Mouse (Mus musculus) heart, postnatal 14 days (tissue): Measurements from ENCODE around the gene Lima1. TPM values are rescaled to one million over a fixed set of nuclear protein-coding genes. Genes with fewer than 3 reads are reported as not detected.
A peak's percentile ranks its signal among the peaks of the same experiment; 100 is the strongest.
"Not testable (repeated sequence)": the region's sequence is repeated elsewhere in the genome, so short reads cannot be mapped to it uniquely, and the experiment has no call there.

Experiments used
- DNase-seq, 2 experiments: peaks; one replicate each; pipeline ENCODE4 v3.0.0; 2021 to 2022
- intact Hi-C: fragments of 180-260 bp; cut with DNase I; formaldehyde crosslinking; loops from one replicate; pipeline ENCODE4 v1.15.1; 2025
- long read RNA-seq, 2 experiments: library from polyadenylated mRNA; stranded (forward); transcript quantifications; one replicate each; pipeline ENCODE4 v2.0.0; 2021
- total RNA-seq, 2 experiments: library from RNA; stranded (reverse); gene quantifications; 2 replicates each; pipeline ENCODE4 v1.2.3; 2021

The Lima1 gene
- total RNA-seq: 10 to 100 TPM; 23.5 TPM
- long read RNA-seq, experiment 1, full-length matches to known transcripts: 7 of 12 reads
- long read RNA-seq, experiment 1, partial matches to known transcripts: 1 of 12 reads
- long read RNA-seq, experiment 1, other reads (novel, unspliced or antisense): 4 of 12 reads
- long read RNA-seq, experiment 2, full-length matches to known transcripts: 13 of 23 reads
- long read RNA-seq, experiment 2, partial matches to known transcripts: 3 of 23 reads
- long read RNA-seq, experiment 2, other reads (novel, unspliced or antisense): 7 of 23 reads

DNA sequence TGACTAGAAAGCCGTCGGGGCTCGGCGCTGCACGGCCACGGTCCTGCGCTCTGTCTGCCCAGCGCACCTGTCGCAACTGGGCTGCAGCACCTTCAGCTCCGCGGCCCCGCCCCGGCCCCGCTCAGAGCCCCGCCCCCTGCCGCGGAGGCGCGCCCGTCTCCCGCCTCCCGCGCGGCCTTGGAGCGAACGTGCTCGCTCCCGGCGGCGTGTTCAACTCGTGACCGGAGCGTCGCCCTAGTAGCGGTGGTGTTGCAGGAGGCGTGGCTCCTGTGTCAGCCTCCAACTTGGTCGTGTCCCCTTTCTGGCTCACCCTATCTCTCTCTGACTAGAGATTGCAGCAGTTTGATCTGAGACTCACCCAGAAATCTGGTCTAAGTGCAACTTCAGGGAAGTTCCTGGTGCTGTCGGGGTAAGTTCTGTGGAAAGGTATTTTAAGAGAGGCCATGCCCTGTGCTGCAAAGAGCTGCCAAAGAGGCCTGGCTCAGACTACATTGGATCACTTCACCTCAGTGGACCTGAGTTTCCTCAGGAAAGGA is at the start of gene Lima1:
TSS of gene Lima1 (minus strand) at position 123 of the 536 bp plus-strand sequence.
- peak; percentile 90 to 93 for DNase-seq

DNA sequence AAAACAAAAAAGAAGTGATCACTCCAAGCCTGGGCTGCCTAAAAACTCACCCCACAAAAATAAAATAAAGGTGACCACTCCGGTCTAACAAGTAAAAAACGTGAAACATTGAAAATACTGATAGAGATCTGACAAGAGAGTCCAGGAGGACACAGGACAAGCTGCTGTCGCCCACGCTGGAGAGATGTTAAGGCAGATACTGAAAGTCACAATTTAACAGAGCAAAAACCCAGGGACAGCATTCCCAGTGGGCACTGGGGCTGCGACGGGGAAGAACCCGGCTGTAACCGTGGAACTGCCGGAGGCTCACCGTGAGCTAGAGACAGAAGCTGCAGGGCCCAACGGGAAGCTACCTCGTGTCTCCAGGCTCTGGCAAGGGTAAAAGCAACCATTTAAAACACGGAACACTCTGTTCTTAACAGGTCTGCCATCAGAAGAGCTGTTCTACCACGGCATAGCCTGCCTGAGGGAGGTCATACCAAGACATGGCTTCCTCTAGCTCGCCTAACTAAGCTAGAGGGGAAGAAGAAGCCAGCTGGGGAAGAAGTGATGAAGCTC is 44.4 kb upstream of the Lima1 start:
- DNase-seq: no peak
- intact Hi-C loops: no loop called here

More for the DNA sequence above, at the start of gene Lima1:
- intact Hi-C loops: no loop called here

DNA sequence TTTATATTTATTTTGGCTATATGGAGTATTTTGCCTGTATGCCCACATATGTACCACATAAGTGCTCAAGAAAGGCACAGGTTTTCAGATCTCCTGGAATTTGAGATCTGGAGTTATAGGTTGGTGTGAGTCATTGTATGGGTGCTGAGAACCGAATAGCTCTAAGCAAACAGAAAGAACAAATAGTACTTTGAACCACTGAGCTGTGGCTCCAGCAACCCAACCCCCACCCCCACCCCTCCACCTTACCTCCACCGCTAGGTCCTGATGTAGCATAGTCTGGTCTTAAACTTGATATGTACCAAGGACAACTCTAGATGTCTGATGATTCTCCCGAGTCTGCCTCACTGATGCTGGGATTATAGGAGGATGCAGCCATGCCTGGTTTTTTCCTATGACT is 42.0 kb upstream of the Lima1 start:
- intact Hi-C loops: no loop called here
- DNase-seq: no peak

DNA sequence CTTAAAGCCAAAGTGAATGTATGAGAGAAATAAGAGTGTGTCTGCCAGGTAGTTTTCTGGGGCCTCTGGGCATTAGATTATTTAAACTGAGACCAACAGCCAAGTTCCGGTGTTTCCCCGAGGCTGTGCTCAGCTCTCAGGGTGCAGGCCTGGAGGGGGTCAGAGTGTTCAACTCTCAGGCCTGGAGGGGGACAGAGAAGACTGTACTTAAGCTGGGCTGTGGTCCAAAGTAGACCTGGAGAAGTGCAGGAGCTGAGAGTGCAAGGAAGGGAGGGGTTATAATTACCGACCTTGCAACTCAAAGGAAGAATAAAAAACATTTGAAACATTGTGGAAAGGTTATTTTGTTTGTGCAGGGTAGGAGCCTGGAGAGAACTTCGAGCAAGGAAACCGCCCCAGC is 39.4 kb upstream of the Lima1 start:
- DNase-seq: no peak
- intact Hi-C loops: no loop called here

DNA sequence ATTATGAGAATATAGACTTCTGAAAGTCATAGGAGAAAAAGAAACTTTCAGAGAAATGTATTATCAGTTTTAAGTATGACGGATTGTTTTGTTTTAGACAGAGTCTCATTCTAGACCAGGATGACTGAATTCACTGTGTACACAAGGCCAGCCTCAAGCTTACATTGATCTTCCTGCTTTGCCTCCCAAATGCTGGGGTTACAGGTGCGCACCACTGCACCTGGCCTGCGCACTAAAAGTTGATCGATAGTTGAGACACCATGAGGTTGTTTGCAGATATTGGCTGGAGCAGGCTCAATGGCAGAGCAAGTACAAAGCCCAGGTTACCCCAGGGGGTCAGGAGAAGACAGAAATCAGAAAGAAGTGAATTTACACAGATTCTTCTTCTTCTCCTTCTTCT is 36.5 kb upstream of the Lima1 start:
- intact Hi-C loops: no loop called here
- DNase-seq: no peak

DNA sequence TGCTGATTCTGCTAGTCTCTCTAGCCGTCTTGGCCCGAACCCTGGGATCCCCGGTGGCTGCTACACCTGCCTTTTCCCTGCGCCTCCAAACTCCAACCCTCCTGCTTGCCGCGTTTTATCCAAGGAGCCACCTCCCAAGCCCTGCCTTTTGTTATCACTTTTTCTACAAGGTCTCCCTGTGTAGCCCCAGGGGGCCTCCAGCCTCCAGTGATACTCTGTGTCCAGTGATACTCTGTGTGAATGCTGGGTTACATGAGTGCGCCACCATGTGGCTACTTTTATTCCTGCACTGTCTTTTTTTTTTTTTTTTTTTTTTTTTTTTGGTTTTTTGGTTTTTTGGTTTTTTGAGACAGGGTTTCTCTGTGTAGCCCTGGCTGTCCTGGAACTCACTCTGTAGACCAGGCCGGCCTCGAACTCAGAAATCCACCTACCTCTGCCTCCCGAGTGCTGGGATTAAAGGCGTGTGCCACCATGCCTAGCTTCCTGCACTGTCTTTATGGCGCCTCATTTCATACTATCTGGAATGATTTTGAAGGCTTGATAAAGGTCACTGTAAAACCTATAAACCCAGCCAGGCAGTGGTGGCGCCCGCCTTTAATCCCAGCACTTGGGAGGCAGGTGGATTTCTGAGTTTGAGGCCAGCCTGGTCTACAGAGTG is 34.2 kb upstream of the Lima1 start:
- intact Hi-C loops: loop anchor here (5.0 to 10.0 kb wide), 2 partner anchors 312 to 415 kb away; no protein-coding TSS in a partner anchor
- DNase-seq: peak; percentile 12 to 31

DNA sequence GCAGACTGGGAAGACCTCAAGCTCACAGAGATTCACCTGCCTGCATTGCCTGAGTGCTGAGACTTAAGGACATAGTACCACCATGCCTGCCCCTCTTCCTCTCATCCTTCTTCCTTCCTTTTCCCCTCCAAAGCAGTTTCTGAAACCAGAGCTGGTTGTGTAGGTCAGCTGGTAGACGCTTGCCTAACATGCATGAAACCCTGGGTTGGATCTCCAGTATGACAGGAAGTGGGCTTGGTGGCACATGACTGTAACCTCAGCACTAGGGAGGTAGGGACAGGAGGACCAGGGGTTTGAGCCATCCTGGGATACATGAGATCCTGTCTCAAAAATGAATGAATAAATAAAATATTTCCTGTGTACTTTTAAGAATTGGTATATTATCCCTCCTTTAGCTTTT is 32.3 kb upstream of the Lima1 start:
- intact Hi-C loops: loop anchor here (5.0 to 10.0 kb wide), 2 partner anchors 310 to 413 kb away; no protein-coding TSS in a partner anchor
- no peak for DNase-seq

DNA sequence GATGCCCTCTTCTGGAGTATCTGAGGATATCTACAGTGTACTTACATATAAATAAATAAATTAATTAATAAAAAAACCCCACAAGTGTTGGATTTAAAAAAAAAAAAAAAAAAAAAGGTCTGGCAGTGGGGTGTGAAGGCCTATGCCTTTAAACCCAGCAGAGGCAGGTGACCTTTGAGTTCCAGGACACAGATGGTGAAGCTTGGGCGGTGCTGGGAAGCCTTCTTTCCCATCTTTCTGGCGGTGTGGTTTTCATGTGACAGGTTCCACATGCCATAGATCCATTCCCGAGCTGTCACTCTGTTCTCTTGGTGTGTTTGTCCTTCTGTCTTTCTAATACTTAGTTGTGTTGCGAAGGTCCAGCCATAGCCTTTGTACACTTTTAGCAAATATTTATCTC is 31.8 kb upstream of the Lima1 start:
- DNase-seq: no peak
- intact Hi-C loops: loop anchor here (5.0 to 10.0 kb wide), 2 partner anchors 310 to 412 kb away; no protein-coding TSS in a partner anchor

DNA sequence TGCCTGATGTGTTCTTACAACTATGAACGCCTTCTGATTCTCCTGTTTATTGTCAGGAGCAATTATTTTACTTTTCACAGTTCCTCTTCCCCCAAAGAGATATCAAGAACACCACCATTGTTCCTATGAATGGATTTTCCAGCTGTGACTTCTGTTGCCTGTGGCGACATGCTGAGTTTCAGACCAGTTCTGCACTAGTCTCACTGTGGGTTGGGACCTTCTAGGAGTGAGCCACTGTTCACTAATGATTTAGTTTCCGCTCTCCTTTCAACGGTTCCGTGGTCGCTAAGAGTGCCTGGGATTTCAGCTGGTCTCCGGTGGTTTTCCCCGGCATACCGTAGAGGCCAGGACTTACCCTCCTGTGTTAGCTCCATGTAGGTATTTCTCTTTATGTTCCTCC is 29.6 kb upstream of the Lima1 start:
- intact Hi-C loops: loop anchor here (1.0 to 10.0 kb wide), 7 partner anchors 38 to 410 kb away; partner anchors contain the start of gene Gpd1
- DNase-seq: peak in 1 of 2 experiments; percentile 9

DNA sequence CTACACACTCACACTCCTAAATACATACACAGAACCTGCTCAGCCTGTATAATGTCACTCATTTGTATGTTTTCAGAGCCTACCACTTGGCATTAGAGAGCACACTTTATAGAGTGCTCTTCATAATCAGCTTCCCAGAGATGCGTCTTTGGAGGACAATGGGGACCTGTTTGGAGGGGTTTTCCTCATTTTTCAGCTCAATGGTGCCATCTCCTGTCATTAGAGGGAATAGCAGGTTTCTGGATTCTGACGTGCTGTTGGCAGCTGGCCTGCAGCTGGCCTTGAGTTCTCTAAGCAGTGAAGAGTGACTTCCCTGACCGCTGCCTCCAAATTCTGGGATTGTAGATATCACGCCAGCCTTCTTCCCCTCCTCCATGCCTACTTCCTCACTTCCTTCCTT is 29.1 kb upstream of the Lima1 start:
- peak; percentile 79 to 83 for DNase-seq
- intact Hi-C loops: loop anchor here (1.0 to 10.0 kb wide), 6 partner anchors 37 to 410 kb away; partner anchors contain the start of gene Gpd1

DNA sequence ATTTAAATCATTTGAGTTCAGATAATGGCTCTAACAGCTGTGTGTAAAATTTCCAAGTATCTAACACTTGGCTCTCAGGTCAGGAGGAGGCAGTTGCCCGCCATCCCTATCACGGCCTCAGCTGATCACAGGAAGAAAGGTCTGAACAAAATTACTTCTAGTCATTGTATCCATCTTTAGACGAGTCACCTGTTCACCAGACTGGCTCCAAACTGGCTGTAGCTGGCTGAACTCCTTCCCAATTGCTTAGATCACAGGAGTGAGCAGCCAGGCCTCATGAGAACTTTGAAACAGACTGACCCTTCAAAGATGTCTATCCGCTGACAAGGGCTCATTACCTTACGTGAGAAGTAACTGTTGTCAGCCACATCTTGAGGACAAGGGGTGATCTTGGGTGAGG is 28.0 kb upstream of the Lima1 start:
- intact Hi-C loops: loop anchor here (5.0 to 10.0 kb wide), 5 partner anchors 36 to 408 kb away; partner anchors contain the start of gene Gpd1
- DNase-seq: no peak

DNA sequence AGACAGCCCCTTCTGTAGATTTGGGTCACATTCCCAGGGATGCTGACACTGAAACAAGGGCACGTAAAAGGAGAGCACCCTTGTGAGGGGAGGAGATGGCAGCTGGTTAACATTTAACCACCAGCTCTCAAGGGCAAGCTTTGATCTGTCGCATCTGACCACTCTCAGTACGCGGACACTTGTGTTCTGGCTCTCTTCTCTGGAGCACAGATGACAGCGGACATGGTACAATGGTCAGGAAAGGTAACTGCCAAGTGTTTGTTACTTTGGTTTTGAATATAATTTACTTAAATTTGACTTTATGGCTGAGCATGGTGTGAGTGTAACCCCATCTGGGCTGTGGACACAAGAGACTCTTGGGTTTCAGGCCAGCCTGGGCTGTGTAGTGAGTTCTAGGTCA is 27.5 kb upstream of the Lima1 start:
- no peak for DNase-seq
- intact Hi-C loops: loop anchor here (5.0 to 10.0 kb wide), 5 partner anchors 35 to 408 kb away; partner anchors contain the start of gene Gpd1

DNA sequence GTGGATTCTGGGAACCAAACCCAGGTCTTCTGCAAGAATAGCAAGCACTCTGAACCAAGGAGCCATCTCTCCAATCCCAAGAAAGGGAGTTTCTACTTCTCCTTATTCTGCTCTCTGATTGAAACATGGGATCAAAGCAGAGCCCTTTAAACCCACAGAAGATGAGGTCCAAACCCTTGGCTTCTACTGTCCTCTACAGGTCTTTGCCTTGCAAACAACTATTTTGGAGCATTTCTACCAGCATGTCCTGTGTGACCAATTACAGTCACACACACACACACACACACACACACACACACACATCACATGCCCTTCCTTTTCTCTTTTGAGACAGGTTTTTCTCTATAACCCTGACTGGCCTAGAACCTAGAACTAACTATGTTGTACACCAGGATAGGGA is 21.4 kb upstream of the Lima1 start:
- intact Hi-C loops: no loop called here
- DNase-seq: no peak

DNA sequence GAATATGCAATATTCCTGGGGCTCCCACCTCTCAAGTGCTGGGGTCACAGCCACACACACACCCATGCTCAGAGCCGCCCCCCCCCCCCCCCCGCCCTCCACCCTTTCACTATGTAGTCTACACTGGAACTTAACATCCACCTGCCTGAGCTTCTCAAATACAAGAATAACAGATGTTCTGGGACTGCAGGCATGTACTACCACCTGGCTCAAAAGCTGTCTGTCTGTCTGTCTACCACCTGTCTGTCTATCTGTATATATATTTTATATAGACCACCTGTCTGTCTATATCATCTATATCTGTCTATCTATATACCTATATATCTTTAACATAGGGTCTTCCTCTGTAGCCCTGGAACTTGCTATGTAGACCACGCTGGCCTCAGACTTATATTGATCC is 16.1 kb upstream of the Lima1 start:
- intact Hi-C loops: no loop called here
- no peak for DNase-seq

DNA sequence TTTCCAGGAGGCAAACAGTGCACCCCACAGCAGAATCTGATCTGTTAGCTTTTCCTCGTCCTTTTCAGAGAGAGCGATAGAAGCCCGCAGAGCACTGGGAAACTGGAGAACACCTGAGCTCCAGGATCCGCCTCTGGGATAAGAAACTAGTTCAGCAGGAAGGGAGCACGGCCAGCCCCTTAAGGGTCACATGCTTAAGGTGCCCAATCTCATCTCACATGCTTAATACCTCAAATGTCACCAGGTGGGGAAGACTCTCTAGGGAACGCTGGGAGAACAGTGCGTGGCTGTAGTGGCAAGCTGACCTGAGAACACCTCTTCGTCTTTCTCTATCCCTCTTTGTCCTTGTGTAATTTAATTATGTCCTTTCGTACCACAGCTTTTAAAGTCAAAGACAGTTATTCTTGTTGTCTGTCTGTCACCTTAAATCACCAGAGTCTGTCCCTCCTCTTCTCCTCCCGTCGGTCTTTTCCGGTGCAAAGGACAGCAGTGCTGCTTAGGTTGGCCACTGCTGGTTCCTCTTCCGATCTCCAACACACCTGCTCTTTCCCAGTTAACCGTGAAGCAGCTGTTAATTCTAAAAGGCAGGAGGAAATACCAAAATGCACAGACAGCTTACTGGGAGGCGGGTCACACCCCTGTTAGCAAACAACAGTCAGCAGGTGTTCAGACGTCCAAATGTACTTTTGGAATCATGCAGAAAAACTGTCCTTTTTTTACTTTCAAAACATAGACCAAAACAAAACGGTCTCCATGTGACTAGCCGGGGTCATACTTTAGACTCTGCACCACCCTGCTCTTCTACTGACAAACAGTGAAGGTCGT is 15.4 kb upstream of the Lima1 start:
- intact Hi-C loops: no loop called here
- no peak for DNase-seq

DNA sequence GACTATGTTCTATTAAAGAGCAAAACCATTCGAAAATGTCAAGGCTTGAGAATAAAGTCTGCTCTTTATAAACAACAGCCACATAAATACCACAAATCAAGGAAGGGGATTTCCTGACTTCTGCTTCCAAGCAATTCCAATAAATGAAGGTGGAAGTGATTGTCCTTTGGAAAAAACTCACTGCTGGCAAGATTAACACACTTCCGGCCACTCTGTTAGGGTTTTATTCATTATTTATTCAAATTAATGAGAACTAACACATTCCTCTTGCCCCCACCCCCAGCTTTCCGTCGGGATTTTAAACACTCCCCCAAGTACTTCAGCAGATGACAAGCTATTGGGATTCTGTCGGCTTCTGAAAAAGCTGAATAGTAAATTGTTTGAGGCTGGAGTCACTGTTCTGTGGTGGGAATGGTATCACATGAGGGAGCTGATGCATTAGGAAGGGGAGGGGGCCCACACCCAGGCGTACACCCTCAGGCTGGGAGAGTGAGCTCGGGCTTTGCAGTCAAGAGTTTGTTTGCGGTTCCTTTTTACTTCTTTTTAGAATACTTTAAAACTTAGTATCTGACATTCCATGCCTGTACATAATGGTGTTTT is 14.1 kb upstream of the Lima1 start:
- DNase-seq: peak in 1 of 2 experiments; percentile 21
- intact Hi-C loops: no loop called here

DNA sequence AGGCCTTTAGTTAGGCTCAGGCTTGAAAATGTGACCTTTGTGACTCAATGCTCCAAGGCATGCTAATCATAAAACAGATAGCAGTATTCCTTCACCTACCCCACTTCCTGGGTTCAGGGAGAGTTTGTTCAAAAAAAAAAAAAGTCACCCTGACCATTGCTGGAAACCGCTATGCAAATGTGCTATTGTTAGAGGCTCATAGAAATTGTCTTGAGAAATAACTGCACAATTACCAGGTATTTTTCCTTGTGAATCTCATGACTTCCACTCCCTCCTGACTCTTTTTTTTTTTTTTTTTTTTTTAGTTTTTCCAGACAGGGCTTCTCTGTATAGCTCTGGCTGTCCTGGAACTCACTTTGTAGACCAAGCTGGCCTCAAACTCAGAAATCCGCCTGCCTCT is 11.9 kb upstream of the Lima1 start:
- intact Hi-C loops, DNase-seq: not testable (repeated sequence)

DNA sequence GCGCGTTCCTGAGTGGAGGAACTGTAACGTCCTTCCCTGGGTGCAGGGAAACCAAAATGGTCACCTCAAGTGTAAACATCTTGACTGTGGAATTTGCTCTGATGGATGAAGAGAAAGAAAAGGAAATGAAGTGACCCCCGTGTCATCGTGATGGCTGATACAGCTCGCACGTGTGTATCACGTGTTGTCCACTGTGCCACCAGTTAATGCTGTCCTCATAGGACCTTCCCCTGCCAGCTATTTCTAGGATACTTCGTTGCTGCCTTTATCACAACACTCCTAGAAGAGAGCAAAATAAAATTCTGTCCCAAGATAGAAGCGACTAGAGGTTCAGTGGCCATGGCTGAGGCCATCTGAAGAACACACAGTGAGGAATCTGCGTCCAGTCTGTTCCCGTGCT is 8.8 kb upstream of the Lima1 start:
- intact Hi-C loops: no loop called here
- DNase-seq: no peak

DNA sequence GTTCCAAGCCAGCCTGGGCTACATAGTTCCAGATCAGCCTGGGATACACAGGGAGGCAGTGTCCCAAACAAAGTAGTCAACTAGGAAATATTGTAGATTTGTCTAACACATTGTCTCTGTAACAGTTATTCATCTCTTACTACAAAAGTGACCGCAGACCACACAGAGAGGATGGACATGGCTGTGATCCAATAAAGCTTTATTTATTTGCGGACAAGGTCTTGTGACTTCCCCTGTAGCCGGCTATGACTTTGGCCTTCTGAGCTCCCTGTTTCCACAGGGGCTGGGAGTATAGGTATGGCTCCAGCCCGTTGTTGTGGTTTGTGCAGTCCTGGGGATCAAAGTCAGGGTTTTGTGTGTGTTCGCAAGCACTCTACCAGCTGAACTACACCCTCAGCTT is 3.3 kb upstream of the Lima1 start:
- DNase-seq: no peak
- intact Hi-C loops: no loop called here
